Mouse (Mus musculus) frontal cortex, adult 2 months (tissue): ENCODE measurements around the gene Ism2. TPM values are rescaled to one million over a fixed set of nuclear protein-coding genes. Genes with fewer than 3 reads are reported as not detected.
"Not testable (repeated sequence)": the region's sequence is repeated elsewhere in the genome, so short reads cannot be mapped to it uniquely, and the experiment has no call there.

ENCODE experiments used
- DNase-seq, 2 experiments: peaks; one replicate each; pipeline ENCODE4 v3.0.0; 2022; ENCODE audit warnings: low spot score in 1 of 2; ENCODE audit errors: extremely low spot score in 1 of 2
- polyA plus RNA-seq: library from polyadenylated mRNA; depleted of rRNA; stranded (reverse); fragments of >200 nt; gene quantifications from 2 replicates; pipeline ENCODE4 v1.2.3, GENCODE M21; 2012

Gene Ism2
- polyA plus RNA-seq, 1 experiment: 0.18 TPM

DNA sequence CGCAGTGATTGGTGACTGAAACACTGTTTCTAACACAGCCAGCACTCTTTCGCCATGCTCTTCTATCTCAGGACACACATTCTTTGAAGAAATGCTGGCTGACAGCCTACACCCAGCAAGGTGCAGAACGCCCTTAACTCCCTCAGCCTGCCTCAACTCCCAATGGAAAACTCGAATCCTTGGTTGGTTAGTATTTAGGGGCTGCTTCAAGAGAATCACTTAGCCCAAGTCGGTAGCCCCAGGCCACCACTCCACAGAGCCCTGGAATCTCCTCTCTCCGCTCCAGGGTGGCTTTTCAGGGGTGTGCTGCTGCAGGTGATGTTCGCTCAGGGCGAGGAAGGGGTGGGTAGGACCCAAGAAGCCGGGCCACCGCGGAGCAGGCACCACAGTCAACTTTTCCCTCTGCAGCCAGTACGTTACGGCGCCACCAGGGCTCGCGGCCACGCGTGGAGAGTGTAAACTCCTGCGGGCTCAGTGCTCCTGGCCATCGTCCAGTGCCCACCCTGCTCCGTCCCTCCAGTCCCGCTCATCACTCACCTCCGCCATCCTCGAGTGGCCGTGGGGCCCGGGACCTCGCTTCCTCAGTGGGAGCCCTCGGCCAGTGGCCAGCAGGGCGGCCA is 358 bp downstream of the Ism2 start:
- DNase-seq: peak in 1 of 2 experiments; percentile 18

DNA sequence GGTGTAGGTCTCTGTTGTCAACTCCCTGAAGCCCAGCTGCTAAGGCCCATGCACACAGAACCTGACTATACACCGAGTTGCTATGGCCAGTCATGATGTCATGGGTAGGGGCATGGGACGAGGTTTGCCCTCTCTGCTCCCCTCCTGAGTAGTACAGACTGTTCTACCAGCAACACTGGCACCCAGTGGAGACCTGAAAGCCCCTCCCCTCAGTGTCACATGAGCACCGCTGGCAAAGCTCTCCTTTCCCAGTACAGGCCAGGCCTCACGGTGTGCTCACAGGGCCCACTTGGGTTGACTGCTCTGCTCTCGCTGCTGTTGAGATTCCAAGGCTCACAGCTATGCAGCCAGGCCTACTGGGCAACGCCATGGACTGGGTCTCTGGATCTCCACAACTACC is 5.6 kb downstream of the Ism2 start:
- DNase-seq: no peak

DNA sequence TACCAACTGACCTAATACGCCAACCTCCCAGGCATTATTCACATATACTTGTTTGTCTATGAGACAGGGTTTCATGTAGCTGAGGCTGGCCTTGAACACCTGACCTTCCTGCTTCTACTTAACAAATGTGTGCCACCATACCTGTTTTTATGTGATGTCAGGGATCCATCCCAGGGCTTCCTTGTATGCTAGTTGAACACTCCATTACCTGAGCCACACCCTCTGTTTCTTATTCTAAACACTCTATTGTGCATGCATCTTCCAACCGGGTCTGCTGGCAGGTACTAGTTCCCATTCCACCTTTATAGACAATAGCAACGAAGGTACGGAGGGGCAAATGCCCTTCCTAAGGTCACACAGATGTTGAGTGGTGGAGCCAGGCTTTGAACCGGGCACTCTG is 10.4 kb downstream of the Ism2 start:
- DNase-seq: no peak

DNA sequence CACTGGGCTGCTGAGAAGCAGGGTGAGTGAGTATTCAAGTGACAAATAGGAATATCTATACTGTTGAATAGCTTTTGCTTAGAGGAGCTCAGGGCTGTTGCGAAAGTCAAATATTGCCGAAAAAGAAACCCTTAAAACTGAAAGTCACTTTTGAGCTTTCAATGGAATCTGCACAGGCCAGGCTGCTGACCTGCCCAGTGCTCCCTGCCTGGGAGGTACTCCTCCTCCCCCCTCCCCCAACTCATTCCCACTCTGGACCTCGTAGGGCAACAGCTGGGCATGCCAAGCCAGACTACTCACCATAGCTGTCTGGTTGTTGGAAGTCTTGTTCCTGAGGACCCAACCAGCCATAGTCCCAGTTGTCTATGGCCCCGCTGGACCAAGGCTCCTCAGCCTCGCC is 14.8 kb downstream of the Ism2 start:
- no peak for DNase-seq

DNA sequence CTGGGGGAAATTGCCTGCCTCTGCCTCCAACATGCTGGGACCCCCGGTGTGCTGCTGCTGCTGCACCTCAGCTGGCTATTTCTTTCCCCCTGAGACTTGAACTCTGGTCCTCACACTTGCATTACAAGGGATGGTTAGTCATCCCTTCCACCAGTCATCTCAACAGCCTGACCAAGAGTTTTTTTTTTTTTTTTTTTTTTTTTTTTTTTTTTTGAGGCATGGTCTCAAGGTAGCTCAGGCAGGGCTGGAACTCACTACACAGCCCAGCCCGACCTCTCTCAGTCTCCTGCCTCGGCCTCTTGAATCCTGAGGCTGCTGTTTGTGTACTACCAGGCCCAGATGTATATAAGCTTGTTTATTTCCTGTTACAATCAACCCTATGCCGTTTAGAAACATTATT is 15.2 kb downstream of the Ism2 start:
- DNase-seq: no peak

DNA sequence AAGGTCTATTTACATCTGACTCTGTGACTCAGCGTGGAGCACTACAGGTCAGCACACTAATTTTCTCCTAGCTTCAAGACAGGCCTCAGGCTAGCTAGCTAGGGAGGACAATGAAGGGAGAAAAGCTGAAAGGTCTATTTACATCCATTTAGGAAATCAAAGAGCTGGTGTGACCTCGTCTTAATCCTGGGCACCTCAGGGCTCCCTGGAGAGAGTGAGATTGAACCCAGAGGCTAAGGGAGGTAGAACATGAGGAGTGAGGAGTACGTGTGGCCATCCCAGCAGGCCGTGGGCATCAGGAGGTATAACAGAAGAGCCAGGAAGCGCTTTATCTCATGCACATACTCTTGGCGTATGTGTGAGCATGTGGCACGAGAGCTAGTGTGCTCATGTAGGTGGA is 15.8 kb downstream of the Ism2 start:
- no peak for DNase-seq

DNA sequence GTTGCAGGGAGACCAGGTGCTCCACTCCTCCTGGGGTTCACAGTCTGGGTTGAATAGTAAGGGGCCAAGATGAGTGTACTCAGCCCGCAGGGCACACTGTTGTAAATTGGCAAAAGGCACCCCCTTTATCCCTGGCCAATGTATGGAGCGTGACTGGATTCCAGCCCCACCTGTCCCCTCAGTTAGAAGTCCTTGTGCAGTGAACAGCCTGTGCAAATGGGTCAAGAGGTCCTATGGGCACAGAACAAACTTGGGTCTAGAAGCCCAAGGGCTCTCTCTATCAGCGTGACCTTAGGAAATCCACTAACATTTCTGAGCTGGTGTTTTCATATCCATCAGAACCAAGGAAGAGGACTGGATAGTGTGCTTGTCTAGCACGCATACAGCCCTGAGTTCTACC is 16.8 kb downstream of the Ism2 start:
- DNase-seq: no peak

DNA sequence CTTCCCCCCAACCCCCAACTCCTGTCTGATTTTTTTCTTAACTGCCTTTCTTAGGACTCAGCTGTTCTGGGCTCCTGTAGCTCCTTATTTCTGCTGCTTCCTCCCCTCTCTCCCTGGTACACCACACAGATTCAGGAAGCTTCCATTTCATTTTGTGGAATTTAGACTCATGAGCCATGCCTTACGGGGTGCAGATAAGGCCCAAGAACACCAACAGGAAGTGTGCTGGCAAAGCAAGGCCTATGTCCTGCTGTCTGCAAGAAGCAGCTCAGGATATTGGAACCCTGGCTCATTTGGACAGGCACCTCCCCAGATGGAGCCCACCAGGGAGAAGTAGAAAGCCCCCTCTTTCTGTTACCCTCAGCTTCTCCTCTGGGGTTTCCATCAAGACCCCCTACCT is 17.7 kb downstream of the Ism2 start:
- no peak for DNase-seq

DNA sequence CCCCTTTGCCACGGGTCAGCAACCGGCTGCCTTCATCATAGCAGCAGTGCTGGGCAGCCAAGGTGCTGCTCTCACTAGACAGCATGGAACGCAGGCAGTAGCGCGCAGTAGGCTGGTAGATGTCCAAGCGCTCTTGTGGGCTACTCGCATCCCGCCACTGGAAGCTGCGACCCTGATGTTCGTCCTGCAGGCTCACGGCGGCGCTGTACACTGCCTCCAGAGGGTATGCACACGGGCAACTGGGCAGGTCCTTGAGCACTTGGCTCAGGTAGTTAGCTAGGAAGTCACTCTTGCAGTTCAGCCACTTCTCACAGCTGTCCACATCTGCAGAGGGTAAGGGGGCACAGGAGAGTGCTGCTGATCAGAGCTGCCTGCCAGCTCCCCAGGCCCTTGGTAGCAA is 19.6 kb downstream of the Ism2 start:
- no peak for DNase-seq

DNA sequence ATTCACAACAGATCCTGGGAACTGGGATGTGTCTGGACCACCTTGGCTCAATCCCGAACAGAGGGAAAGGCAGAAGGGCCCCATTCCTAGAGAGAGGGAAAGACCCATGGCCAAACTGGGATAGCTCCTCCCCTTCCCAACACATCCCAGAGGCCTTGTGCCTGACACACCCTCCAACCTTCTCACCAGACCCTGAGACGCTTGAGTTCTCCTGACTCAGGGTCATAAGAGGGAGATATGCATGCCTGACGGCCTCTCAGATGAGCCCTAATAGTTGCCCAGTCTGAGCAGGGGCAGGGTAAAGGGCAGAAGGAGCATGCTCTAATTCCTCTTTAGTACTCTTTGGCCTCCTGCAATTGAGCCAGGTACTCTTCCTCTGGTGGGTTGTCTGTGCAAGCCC is 20.2 kb downstream of the Ism2 start:
- no peak for DNase-seq

DNA sequence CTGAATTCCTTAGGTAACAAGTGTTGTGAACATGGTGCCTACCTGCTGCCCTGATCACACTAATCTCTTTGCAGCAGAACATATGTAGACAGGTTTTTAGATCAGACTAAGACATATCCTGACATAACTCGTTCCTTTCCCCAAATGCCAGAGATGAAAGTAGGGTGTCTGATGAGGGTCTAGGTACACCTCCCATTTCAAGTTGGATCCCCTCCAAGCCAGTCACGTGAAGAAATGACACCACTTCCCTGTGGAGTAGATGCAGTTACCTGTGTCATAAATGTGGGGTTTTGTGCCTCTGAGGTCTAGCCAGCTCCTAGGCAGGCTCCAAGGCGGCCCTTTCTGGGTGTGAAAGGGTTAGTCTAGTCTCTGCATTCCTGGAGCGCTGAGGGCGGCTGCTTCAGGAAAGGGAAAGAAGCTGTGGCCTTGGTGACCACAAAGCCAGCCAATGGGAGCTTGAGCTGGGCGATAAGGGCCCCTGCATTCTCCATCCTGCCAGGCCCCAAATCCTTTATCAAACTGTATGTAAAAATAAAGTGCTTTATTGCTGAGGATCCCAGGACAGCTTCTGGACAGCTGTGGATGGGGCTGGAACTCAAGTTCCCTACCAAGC is 21.3 kb downstream of the Ism2 start:
- no peak for DNase-seq

DNA sequence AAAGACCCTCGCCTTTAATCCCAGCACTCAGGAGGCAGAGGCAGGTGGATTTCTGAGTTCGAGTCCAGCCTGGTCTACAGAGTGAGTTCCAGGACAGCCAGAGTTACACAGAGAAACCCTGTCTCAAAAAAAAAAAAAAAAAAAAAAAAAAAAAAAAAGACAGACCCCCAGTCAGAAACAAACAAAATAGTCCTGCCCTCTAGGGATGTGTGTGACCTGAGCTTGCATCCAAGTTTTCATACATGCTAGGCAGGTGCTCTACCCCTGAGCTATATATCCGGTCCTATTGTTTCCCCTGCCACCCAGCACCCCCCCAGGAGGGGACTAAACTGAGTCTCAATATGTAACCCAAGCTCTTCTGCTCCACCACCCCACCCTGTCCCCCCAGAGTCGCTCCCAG is 22.3 kb downstream of the Ism2 start:
- not testable (repeated sequence) for DNase-seq

DNA sequence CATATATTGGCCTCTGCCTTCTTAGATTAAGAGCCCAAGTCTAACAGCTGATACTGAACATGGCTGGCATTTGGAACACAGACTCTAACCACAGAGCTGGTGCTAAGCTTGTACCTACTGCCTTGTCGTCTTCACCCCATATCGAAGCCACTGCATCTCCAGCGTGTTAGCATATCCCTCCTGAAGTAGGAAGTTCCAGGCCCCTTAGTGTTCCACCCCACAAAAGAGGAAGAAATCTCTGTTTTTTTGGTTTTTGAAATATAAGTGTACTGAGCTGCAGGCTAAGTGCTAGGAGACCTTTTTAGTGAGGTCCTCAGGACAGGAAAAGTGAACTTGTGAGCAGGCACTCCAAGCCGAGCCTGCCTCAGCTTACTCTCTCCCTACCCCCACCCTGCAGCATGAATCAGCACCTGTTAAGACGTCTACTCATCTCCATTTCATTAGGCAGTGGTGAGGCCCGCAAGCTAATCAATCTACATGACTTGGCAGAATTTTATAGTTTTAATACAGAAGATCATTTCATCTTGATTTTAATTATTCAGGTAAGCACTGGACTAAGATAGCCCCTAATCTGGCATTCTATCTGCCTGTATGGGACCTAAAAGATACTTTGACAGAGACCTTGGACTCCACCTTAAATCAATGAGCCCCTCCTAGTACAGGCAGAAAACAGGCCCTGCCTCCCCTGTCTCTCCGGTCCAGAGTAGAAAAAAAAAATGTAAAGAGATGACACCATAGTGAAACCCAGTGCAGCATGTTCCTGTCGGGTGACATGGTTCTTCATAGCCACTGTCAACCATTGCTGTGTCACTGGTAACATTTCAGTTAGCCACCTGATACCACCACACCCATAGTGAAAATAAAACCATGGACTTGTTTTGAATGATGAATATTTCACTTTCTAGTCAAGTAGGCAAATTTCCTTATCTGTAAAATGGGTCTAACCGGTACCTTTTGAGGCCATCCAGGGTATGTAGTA is 24.4 kb downstream of the Ism2 start:
- no peak for DNase-seq

DNA sequence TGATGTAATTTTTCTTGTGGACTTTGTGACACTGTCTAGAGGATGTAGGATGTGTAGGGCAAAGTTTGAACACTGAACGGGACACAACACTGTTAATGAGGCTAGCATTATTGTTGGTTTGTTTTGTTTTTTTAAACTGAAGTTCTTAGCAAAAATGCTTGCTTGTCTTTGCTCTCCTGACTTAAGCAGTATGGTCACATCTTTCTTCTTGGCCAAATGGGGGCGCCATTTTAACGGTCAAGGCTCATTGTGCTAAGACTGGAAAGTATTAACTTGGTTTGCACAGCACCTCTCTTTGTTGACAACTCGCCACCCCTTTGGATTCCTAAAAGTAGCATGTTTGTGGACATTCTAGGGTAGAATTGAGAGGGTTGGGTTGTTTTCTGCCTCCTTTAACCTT is 31.8 kb downstream of the Ism2 start:
- DNase-seq: peak in 1 of 2 experiments; percentile 53

DNA sequence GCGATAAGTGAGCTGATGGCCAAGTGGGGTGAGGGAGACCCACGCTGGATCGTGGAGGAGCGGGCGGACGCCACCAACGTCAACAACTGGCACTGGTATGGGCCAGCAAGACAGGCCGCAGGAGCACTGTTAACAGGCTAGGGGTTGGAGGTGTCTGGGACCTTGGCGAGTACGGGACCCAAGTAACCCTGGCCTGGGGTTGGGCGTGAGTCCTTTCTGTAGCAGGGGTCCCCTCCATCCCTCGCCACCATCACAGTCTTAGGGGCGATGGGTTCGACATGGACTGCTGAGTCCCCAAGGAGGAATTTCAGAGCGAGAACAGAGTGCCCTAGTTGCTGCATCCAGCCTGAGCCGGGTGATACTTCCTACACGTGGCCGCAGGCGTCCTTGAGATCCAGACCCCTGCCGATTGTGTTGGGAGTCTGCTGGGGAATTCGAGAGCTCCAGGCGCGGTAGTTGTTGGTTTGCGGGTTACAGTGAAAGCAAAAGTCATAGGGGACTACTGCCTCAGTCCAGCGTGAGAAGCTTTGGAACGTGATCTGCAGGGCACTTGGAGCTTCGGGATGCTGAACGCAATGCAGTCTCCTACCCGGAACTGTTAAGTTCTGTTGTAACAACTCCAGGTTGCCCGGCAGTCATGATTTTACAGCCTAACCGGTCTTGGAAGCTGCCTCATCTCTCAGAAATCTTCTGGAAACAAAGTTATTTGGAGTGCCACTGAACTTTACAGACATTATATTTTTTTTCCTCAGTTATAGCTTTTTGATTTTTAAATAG is 32.5 kb downstream of the Ism2 start:
- no peak for DNase-seq

DNA sequence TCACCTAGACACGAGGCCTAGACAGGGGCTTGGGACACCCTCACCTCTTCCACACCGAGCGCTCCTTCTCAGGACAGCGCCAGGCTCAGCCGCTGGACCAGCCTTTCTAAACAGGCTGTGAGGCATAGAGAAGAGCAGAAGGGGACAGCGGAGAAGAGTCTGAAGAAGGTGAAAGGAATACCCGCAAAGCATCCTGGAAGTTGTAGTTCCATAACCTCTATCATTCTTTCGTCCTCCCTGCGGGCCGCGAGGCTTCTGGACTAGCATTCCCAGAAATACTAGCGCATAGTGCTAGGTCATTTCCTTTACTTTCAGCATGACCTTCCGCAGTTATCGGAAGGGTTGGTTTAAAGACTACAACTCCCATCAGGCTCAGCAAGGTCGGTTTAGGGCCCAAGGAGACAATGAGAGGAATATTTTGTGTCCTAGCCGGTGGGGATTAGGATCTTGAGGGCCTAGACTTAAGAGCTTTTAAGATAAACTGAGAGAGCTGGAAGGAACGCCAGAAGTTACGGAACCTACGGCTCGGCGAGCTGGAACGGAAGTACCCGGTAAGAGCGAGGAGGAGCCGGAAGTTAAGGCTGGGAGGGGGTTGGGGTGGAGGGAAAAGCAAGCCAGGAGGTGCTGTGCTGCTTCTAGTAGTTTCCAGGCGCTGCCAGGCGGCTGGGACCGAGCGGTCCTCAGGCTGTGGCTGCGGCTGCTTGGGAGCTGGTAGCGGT is 33.2 kb downstream of the Ism2 start, which contains the start of the genes Vipas39 and Ahsa1:
Gene Vipas39 (minus strand): TSS at position 149 of the 719 bp plus-strand sequence.
Gene Ahsa1 (plus strand): TSS at position 372 of the 719 bp plus-strand sequence.
- DNase-seq: peak; percentile 95 to 96

DNA sequence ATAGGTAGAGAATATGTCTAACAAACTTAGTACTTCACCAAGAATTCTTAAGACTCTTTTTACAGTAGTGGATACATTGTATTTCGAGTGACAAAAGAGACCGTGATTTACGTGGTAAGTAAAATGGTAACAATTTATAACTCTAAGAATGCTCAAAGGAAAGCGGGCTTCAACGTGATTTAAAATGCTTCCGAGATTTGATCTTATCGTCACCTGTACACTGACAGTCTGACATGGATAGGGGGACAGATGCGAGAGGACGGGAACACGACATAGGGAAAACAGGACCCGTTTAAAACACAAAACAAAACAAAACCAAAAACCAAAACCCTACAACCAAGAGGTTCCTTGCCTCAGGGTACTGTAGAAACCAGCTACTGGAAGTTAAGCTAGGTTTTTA is 34.1 kb downstream of the Ism2 start:
- peak in 1 of 2 experiments; percentile 4 for DNase-seq

DNA sequence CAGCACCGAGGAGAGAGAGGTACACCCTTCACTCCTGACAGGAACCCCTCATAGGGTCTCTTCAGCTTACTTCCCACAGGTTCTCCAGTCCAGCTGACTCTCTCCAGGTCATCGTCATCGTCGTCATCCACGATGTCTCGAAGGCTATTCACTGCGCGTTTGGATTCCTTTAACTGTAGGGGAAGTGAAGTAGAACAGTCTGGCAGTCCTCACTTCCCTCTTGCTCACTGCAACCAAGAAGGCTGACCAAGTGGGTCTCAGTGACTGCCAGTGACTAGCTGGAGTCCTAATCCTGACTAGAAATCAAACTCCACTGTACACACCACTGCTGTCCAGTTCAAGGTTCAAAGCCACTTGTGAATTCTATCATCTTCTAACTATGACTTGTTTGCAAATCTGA is 38.9 kb downstream of the Ism2 start:
- DNase-seq: no peak

DNA sequence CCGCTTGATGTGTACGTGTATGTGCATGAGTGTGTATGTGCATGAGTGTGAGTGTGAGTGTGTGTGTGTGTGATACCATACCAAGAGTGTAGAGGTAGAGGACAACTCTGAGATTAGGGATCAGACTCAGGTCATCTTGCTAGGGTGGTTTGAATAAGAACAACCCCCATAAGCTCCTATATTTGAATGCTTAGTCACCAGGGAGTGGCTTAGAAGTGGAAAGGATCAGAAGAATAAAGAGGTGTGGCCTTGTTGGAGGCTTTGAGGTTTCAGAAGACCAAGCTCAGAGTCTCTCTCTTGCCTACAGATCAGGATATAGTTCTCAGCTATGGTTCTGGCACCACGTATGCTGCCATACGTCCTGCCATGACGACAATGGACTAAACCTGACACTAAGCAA is 42.9 kb downstream of the Ism2 start:
- no peak for DNase-seq

DNA sequence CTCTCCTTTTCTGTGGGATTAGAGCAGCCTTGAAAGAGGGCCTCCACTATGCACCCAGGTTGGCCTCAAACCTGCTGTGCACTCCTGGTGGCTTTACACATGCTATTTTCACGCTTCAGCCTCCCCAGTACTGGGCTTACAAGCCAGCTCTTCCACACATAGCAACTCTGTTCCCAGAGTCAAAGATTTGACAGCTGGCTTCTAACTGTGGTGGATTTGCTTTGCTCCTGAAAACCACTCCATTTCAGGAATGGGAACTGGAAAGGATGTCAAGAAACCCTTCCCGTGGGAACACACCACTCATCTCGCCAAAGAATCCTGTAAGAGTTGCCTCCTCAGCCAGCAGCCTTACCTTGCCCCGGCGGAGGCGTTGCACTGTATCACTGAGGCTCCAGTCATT is 45.6 kb downstream of the Ism2 start:
- peak in 1 of 2 experiments; percentile 20 for DNase-seq
